Mouse (Mus musculus) hindbrain, embryonic 11.5 days (tissue): ENCODE data around the gene Nectin3. TPM values are rescaled to one million over a fixed set of nuclear protein-coding genes. Genes with fewer than 3 reads are reported as not detected.

Experiments
- ATAC-seq: fragments of 200-750 bp; cut with Nextera tagmentation; 2 replicates; pipeline ENCODE4 v1.8.0; 2017; ENCODE audit warnings: mild to moderate bottlenecking, moderate TSS enrichment, moderate library complexity; ENCODE audit not compliant: low FRiP score
- DNase-seq: peaks from one replicate; pipeline ENCODE4 v3.0.0-alpha.2; 2015; ENCODE audit warnings: low spot score
- H3K27ac ChIP-seq: fragments of 300-500 bp; sonication (generic); 2 replicates; pipeline ENCODE4 v1.5.1; 2014; ENCODE audit warnings: mild to moderate bottlenecking, low read depth, low read length
- H3K27me3 ChIP-seq: fragments of 300-500 bp; sonication (generic); 2 replicates; pipeline ENCODE4 v1.6.1; 2014; ENCODE audit warnings: mild to moderate bottlenecking, low read length, moderate library complexity, mixed read lengths; ENCODE audit not compliant: control insufficient read depth, insufficient read depth
- H3K36me3 ChIP-seq: fragments of 300-500 bp; sonication (generic); 2 replicates; pipeline ENCODE4 v1.6.1; 2014; ENCODE audit warnings: mild to moderate bottlenecking, low read length, moderate library complexity, mixed read lengths; ENCODE audit not compliant: control insufficient read depth, insufficient read depth
- H3K4me1 ChIP-seq: fragments of 300-500 bp; sonication (generic); replicated peaks from 2 replicates; pipeline ENCODE4 v1.6.1; 2014; ENCODE audit warnings: low read length, mixed read lengths; ENCODE audit not compliant: control insufficient read depth, insufficient read depth
- H3K4me2 ChIP-seq: fragments of 300-500 bp; sonication (generic); replicated peaks from 2 replicates; pipeline ENCODE4 v1.6.1; 2014; ENCODE audit warnings: mild to moderate bottlenecking, low read depth, low read length
- H3K4me3 ChIP-seq: fragments of 300-500 bp; sonication (generic); 2 replicates; pipeline ENCODE4 v1.5.1; 2014; ENCODE audit warnings: low read depth, low read length
- H3K9ac ChIP-seq: fragments of 300-500 bp; sonication (generic); 2 replicates; pipeline ENCODE4 v1.6.1; 2014; ENCODE audit warnings: low read depth, low read length
- H3K9me3 ChIP-seq: fragments of 300-500 bp; sonication (generic); 2 replicates; pipeline ENCODE4 v1.6.1; 2016; ENCODE audit warnings: low read length; ENCODE audit not compliant: control insufficient read depth
- WGBS: fragments of 180-500 bp; shearing (Covaris S2); extraction: QIAGEN DNeasy Blood & Tissue Kit; methylation state at CpG from one replicate; pipeline ENCODE4 v1.1.7; 2014; 5-methylcytosine and 5-hydroxymethylcytosine counted together
- polyA plus RNA-seq: library from polyadenylated mRNA; unstranded; fragments of >200 nt; fragmentation: Nextera tagmentation; extraction: Ambion mirVana; gene quantifications from 2 replicates; pipeline ENCODE4 v1.2.1, GENCODE M21; 2014

Nectin3 gene
- polyA plus RNA-seq, 1 experiment from 2014 or later = 50.0 TPM

DNA sequence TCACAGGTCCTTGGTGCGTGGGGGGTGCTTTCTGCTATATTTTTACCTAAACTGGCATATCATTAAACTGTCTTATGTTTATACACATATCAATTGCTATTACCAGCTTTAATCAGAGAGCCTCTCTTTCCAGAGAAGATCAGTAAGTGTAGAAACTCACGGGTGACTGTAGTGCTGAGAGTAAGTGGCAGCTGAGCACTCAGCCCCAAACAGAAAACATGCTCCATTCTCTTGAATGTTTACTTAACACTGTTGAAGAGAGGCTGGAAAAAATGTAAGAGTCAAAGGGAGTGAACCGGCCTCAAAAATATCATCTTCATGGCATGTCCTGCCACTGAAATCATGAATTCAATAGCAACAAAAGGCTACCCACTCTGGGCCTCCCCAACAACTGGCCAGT lies 21.0 kb downstream of the Nectin3 start:
- Histone ChIP-seq H3K36me3 (no peaks in the 10 kb centered on the region), H3K4me3 (no peak overlapping the region), H3K4me2 (no peak overlapping the region), H3K27ac (no peak overlapping the region), H3K9ac (no peak overlapping the region), H3K4me1 (no peaks in the 10 kb centered on the region), H3K9me3 (no peaks in the 10 kb centered on the region), H3K27me3 (no peaks in the 10 kb centered on the region)
- WGBS = 82% methylated on average over 3 of the region's 3 CpGs
- ATAC-seq (no peak), DNase-seq (no peak)

GRCm38 (mm10) chr16:46451421-46451820 lies 46.9 kb downstream of the Nectin3 start:
- H3K36me3 ChIP-seq = no peaks in the 10 kb centered on the region
- no peaks in the 10 kb centered on the region for H3K27me3 ChIP-seq
- no peak for ATAC-seq
- H3K4me1 ChIP-seq = no peaks in the 10 kb centered on the region
- no peak overlapping the region for H3K9ac ChIP-seq
- no peak overlapping the region for H3K27ac ChIP-seq
- 87% methylated on average over 3 of the region's 3 CpGs for WGBS
- no peak overlapping the region for H3K4me2 ChIP-seq
- no peak overlapping the region for H3K4me3 ChIP-seq
- no peaks in the 10 kb centered on the region for H3K9me3 ChIP-seq
- no peak for DNase-seq

DNA sequence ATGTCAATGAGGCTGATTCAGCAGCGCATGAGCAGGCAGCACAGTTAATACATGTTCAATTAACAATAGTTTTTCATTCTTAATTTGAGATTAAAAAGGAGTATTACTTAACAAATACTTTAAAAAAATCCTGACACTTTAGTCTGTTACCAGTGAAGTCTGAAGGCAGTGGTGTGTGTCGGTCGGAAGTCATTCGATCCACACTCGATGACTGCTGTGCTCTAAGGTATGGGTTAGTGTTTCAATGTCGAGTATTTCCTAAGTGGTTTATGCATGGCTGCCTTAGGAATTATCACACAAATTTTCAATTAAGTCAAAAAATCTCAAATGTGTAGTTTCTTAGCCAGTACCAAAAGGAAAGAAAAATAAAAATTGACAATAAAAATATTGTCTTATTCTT lies 49.3 kb downstream of the Nectin3 start:
- Histone ChIP-seq H3K9ac (no peak overlapping the region), H3K27me3 (no peaks in the 10 kb centered on the region), H3K4me1 (no peaks in the 10 kb centered on the region), H3K4me2 (no peak overlapping the region), H3K36me3 (no peaks in the 10 kb centered on the region), H3K9me3 (no peaks in the 10 kb centered on the region), H3K27ac (no peak overlapping the region), H3K4me3 (no peak overlapping the region)
- DNase-seq (no peak), ATAC-seq (no peak)
- 89% methylated on average over 6 of the region's 6 CpGs for WGBS

DNA sequence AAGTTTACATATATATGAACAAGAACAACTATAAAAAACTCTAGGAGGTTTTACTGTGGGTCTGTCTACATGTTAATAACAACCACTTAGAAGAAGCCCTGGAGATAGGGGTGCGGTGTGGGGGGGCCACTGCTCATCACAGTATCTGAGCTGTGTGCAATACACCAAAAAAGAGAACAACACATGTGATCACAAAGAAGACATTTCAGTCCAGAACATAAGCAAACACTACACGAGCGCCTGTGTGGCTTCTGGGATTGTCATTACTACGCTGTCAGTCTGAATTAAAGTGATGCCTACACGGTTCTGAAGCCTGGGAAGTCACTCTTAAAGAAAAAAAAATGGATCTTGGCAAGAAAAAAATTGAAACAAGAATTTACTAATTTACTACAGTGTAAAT lies 67.0 kb downstream of the Nectin3 start:
- Histone ChIP-seq H3K27ac (no peak overlapping the region), H3K9ac (no peak overlapping the region), H3K4me2 (no peak overlapping the region), H3K4me1 (no peaks in the 10 kb centered on the region), H3K27me3 (no peaks in the 10 kb centered on the region), H3K4me3 (no peak overlapping the region), H3K9me3 (no peaks in the 10 kb centered on the region), H3K36me3 (no peaks in the 10 kb centered on the region)
- no peak for DNase-seq
- 76% methylated on average over 5 of the region's 5 CpGs for WGBS
- no peak for ATAC-seq

DNA sequence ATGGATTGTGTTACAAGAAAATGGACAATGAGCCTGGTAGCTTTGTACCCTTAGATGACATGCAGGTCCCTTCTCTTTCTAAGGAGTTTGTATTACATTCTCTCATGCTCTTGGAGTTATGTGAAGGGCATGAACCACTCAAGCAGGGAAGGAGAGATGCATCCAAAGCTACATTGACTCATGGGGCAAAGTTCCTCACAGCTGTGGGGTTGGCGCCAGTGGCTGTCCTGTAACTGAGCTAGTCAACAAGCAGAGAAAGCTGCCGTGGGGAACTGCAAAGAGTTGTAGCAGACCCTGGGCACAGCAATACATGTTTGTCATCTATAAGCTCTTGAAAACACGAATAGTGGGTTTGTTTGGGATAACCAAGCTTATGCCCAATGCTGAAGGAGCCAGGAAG lies 82.1 kb downstream of the Nectin3 start:
- no peak overlapping the region for H3K9ac ChIP-seq
- no peaks in the 10 kb centered on the region for H3K9me3 ChIP-seq
- ATAC-seq = no peak
- H3K4me3 ChIP-seq = no peak overlapping the region
- 85% methylated on average over 3 of the region's 3 CpGs for WGBS
- no peaks in the 10 kb centered on the region for H3K4me1 ChIP-seq
- no peaks in the 10 kb centered on the region for H3K36me3 ChIP-seq
- H3K27ac ChIP-seq = no peak overlapping the region
- no peak for DNase-seq
- H3K27me3 ChIP-seq = no peaks in the 10 kb centered on the region
- no peak overlapping the region for H3K4me2 ChIP-seq

GRCm38 (mm10) chr16:46410739-46411057 lies 87.6 kb downstream of the Nectin3 start:
- Histone ChIP-seq H3K9ac (no peak overlapping the region), H3K4me3 (no peak overlapping the region), H3K4me1 (no peaks in the 10 kb centered on the region), H3K27me3 (no peaks in the 10 kb centered on the region), H3K9me3 (no peaks in the 10 kb centered on the region), H3K36me3 (no peaks in the 10 kb centered on the region), H3K4me2 (no peak overlapping the region), H3K27ac (no peak overlapping the region)
- 90% methylated on average over 3 of the region's 3 CpGs for WGBS
- ATAC-seq (no peak), DNase-seq (no peak)

GRCm38 (mm10) chr16:46410053-46410738 lies 88.1 kb downstream of the Nectin3 start:
- H3K36me3 ChIP-seq = no peaks in the 10 kb centered on the region
- no peak overlapping the region for H3K4me3 ChIP-seq
- no peak for DNase-seq
- H3K9ac ChIP-seq = no peak overlapping the region
- no peaks in the 10 kb centered on the region for H3K4me1 ChIP-seq
- WGBS = 85% methylated on average over 6 of the region's 6 CpGs
- no peak for ATAC-seq
- H3K27ac ChIP-seq = no peak overlapping the region
- no peaks in the 10 kb centered on the region for H3K9me3 ChIP-seq
- H3K4me2 ChIP-seq = no peak overlapping the region
- no peaks in the 10 kb centered on the region for H3K27me3 ChIP-seq

- Histone ChIP-seq H3K27ac (no peak overlapping the region), H3K4me3 (no peak overlapping the region), H3K27me3 (no peaks in the 10 kb centered on the region), H3K4me2 (no peak overlapping the region), H3K9me3 (no peaks in the 10 kb centered on the region), H3K36me3 (no peaks in the 10 kb centered on the region), H3K9ac (no peak overlapping the region), H3K4me1 (no peaks in the 10 kb centered on the region)
- ATAC-seq (no peak), DNase-seq (no peak)
- WGBS = 93% methylated on average over 15 of the region's 15 CpGs
Measured at GRCm38 (mm10) chr16:46407997-46408396, 90.3 kb downstream of the Nectin3 start.

DNA sequence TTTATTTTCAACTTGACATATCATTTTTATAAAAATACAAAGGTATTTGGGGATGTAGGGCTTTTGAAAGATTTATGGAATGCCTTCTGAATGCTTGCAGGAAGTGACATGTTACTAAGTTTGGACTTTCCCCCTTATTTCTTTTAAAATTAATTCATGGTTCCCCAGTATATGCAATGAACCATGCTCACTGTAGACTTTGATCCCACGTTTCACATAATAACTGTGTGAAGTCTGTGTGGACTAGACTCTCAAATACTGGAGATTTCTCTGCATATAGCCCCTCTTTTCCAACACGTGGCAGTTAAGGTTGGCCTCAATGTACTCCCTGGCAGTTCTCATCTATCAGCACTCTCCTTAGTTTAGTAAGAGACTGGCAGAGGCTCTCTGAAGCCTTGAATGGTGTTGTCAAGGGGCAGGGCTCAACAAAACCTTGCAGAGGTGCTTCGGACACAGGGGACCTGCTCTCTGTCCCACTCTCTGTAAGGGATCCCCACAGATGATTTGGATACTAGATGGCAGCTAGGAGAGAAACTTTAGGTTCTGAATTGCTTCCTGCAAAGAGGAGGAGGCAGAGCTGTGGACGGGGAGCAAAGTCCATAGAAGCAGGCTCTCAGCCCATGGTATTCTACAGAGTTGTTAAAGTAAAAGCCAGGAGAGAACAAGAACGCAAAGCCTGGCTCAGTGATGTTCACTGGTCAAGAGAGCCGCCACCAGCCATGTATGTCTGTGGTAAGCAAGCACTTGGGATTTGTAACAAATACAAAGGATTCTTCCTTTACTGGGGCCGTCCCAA lies 91.3 kb downstream of the Nectin3 start:
- Histone ChIP-seq H3K36me3 (no peaks in the 10 kb centered on the region), H3K4me1 (no peaks in the 10 kb centered on the region), H3K4me3 (no peak overlapping the region), H3K4me2 (no peak overlapping the region), H3K9me3 (no peaks in the 10 kb centered on the region), H3K27ac (no peak overlapping the region), H3K9ac (no peak overlapping the region), H3K27me3 (no peaks in the 10 kb centered on the region)
- DNase-seq = no peak
- no peak for ATAC-seq
- 94% methylated on average over 7 of the region's 7 CpGs for WGBS
